Mouse (Mus musculus): ENCODE measurements around the gene Efcc1. TPM values are rescaled to one million over a fixed set of nuclear protein-coding genes. Genes with fewer than 3 reads are reported as not detected.
A peak's percentile ranks its signal among the peaks of the same experiment; 100 is the strongest.

Gene Efcc1
- total and polyA plus RNA-seq, 2 experiments from 2014 or later: 7.3 to 7.8 TPM

GRCm38 (mm10) chr6:87725267-87725912 is 5.3 kb upstream of the Efcc1 start:
- Histone ChIP-seq H3K4me1 (ENCODE audit: insufficient read depth) (no peaks in the 10 kb centered on the region), H3K9me3 (ENCODE audit: low read length) (no peaks in the 10 kb centered on the region), H3K4me3 (ENCODE audit: low read depth, low read length) (no peak overlapping the region), H3K4me2 (ENCODE audit: low read depth) (no peak overlapping the region), H3K36me3 (ENCODE audit: insufficient read depth) (no peaks in the 10 kb centered on the region), H3K27me3 (ENCODE audit: insufficient read depth, low read length) (peaks cover 9% of the 10 kb centered on the region; the same call in 1 of the 2 replicates), H3K9ac (no peak overlapping the region), H3K27ac (ENCODE audit: low read depth, low read length) (no peak overlapping the region)
- TF ChIP-seq CTCF (IDR thresholded peaks at IDR 0.05; ENCODE audit: low read depth): no peak
- no peak for DNase-seq
- 71% methylated on average over 7 of the region's 7 CpGs for WGBS
- ATAC-seq: no peak

GRCm38 (mm10) chr6:87728102-87728501 is 2.6 kb upstream of the Efcc1 start:
- DNase-seq (no peak), ATAC-seq (no peak)
- TF ChIP-seq CTCF (IDR thresholded peaks at IDR 0.05; ENCODE audit: low read depth): no peak
- H3K27me3 ChIP-seq (ENCODE audit: insufficient read depth, low read length): peaks cover 21% of the 10 kb centered on the region
- no peak overlapping the region for H3K4me2 ChIP-seq (ENCODE audit: low read depth)
- H3K4me1 ChIP-seq (ENCODE audit: insufficient read depth): peaks cover 11% of the 10 kb centered on the region; the same call in 1 of the 2 replicates
- no peaks in the 10 kb centered on the region for H3K9me3 ChIP-seq (ENCODE audit: low read length)
- 73% methylated on average over 3 of the region's 3 CpGs for WGBS
- no peak overlapping the region for H3K9ac ChIP-seq
- H3K36me3 ChIP-seq (ENCODE audit: insufficient read depth): no peaks in the 10 kb centered on the region
- H3K27ac ChIP-seq (ENCODE audit: low read depth, low read length): no peak overlapping the region
- H3K4me3 ChIP-seq (ENCODE audit: low read depth, low read length): no peak overlapping the region

- ATAC-seq (no peak), DNase-seq (no peak)
- Histone ChIP-seq H3K36me3 (ENCODE audit: insufficient read depth) (no peaks in the 10 kb centered on the region), H3K9ac (peak overlapping the region; percentile 63), H3K4me1 (ENCODE audit: insufficient read depth) (peaks cover 11% of the 10 kb centered on the region; the same call in 1 of the 2 replicates), H3K4me3 (ENCODE audit: low read depth, low read length) (peak overlapping the region; percentile 58), H3K27ac (ENCODE audit: low read depth, low read length) (no peak overlapping the region), H3K27me3 (ENCODE audit: insufficient read depth, low read length) (peaks cover 27% of the 10 kb centered on the region), H3K4me2 (ENCODE audit: low read depth) (peak overlapping the region; percentile 94), H3K9me3 (ENCODE audit: low read length) (no peaks in the 10 kb centered on the region)
- WGBS: 18% methylated on average over 13 of the region's 13 CpGs
- TF ChIP-seq CTCF (IDR thresholded peaks at IDR 0.05; ENCODE audit: low read depth): no peak
These were observed 528 bp upstream of the Efcc1 start for GRCm38 (mm10) chr6:87730141-87730540.

- Histone ChIP-seq H3K9me3 (ENCODE audit: low read length) (no peaks in the 10 kb centered on the region), H3K9ac (peak overlapping the region; percentile 63), H3K4me3 (ENCODE audit: low read depth, low read length) (peak overlapping the region; percentile 58), H3K36me3 (ENCODE audit: insufficient read depth) (no peaks in the 10 kb centered on the region), H3K4me2 (ENCODE audit: low read depth) (peak overlapping the region; percentile 94), H3K4me1 (ENCODE audit: insufficient read depth) (peaks cover 11% of the 10 kb centered on the region; the same call in 1 of the 2 replicates), H3K27me3 (ENCODE audit: insufficient read depth, low read length) (peaks cover 27% of the 10 kb centered on the region), H3K27ac (ENCODE audit: low read depth, low read length) (peak overlapping the region; percentile 72; the same call in 1 of the 2 replicates)
- DNase-seq (peak; percentile 13), ATAC-seq (no peak)
- TF ChIP-seq CTCF (IDR thresholded peaks at IDR 0.05; ENCODE audit: low read depth): no peak
- 3% methylated on average over 19 of the region's 19 CpGs for WGBS
These were observed 910 bp downstream of the Efcc1 start for GRCm38 (mm10) chr6:87731463-87732095.

GRCm38 (mm10) chr6:87732151-87733011 is 1.7 kb downstream of the Efcc1 start:
- Histone ChIP-seq H3K9ac (peak overlapping the region; percentile 37), H3K27ac (ENCODE audit: low read depth, low read length) (no peak overlapping the region), H3K4me3 (ENCODE audit: low read depth, low read length) (peak overlapping the region; percentile 41), H3K4me2 (ENCODE audit: low read depth) (peak overlapping the region; percentile 94), H3K4me1 (ENCODE audit: insufficient read depth) (peaks cover 11% of the 10 kb centered on the region; the same call in 1 of the 2 replicates), H3K36me3 (ENCODE audit: insufficient read depth) (no peaks in the 10 kb centered on the region), H3K27me3 (ENCODE audit: insufficient read depth, low read length) (peaks cover 27% of the 10 kb centered on the region), H3K9me3 (ENCODE audit: low read length) (no peaks in the 10 kb centered on the region)
- 1% methylated on average over 51 of the region's 53 CpGs for WGBS
- ATAC-seq: peak; percentile 45; the same call in 1 of the 2 replicates
- peak; percentile 45 for DNase-seq
- TF ChIP-seq CTCF (IDR thresholded peaks at IDR 0.05; ENCODE audit: low read depth): no peak

- Histone ChIP-seq H3K36me3 (ENCODE audit: insufficient read depth) (no peaks in the 10 kb centered on the region), H3K9ac (0 out of 2 replicates have a peak overlapping the region, but pooled peaks have one; percentile 37), H3K4me2 (ENCODE audit: low read depth) (peak overlapping the region; percentile 94), H3K4me1 (ENCODE audit: insufficient read depth) (peaks cover 11% of the 10 kb centered on the region; the same call in 1 of the 2 replicates), H3K9me3 (ENCODE audit: low read length) (no peaks in the 10 kb centered on the region), H3K27me3 (ENCODE audit: insufficient read depth, low read length) (peaks cover 27% of the 10 kb centered on the region), H3K27ac (ENCODE audit: low read depth, low read length) (no peak overlapping the region), H3K4me3 (ENCODE audit: low read depth, low read length) (peak overlapping the region; percentile 41)
- DNase-seq (peak; percentile 43), ATAC-seq (no peak)
- WGBS: 26% methylated on average over 14 of the region's 14 CpGs
- no peak for TF ChIP-seq CTCF (IDR thresholded peaks at IDR 0.05; ENCODE audit: low read depth)
These were observed 2.7 kb downstream of the Efcc1 start for GRCm38 (mm10) chr6:87733131-87733930.
